Mouse (Mus musculus) regulatory T cell (primary cell): ENCODE measurements at regions not wholly inside any gene's neighbourhood (a gene's known extent, or its start where the extent isn't known, plus 50 kb on each side); places are given as distances from the start of the nearest gene placed in this dataset.

Source experiments
- in situ Hi-C: fragments of 300-600 bp; cut with MboI, MseI; formaldehyde crosslinking; loops from one replicate; pipeline ENCODE4 v1.15.1; 2025; ENCODE audit warnings: high pct_unique_total_duplicates

DNA sequence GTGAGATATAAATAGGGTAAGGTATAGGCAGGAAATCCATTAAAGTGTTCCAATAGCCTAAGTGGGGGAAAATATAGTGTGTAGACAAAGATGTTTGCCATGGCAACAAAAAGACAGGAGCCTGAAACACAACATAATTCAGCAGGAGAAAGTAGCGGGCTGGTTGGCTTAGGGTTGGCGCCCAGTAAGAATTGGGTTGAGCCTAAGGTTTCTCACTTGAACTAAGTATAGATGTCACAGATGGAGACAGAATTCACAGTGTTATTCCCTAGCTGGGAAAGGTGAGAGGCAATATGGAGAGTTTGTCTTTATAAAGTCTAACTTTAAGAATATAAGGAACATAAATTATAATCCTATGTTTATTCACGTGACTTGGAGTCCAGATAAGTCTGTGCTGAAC is 64.8 kb upstream of the Ogfrl1 start:
- in situ Hi-C loops = no loop called here

DNA sequence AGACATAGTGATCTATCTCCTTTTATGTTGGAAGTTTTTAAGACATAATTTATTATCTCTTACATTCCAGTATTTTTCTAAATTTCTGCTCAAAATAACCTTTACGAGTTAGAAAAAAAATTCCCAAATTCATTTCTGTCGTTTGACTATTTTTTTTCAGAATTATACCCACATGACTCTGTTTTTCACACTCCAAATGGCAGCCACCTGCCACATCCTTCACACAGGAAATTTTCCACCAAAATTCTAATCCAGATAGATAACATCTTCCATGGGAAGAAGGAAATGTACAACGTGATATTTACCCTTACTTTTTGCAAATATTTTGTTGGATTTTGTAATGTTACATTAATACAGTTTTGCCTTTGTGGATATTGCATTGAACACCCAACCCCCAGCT is 66.5 kb upstream of the Ogfrl1 start:
- in situ Hi-C loops = no loop called here

DNA sequence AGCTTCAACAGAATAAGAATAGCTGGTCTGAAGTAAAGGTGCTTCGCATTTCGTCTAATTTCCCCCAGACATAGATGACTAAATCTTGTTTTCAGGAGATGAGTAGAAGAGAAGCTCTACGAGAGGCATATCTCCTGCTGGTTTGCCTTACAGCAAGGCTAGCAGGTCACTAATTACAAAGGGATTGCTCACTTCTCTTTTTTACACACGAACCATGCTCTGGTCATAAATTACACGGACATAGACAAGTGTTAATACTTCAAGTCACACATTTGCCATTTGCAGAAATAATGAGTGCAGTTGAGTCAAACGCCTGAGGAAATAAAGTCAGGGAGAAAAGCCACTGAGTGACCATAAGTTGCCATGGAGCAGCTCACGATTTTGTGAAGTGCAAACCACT is 68.8 kb upstream of the Ogfrl1 start:
- in situ Hi-C loops = no loop called here

DNA sequence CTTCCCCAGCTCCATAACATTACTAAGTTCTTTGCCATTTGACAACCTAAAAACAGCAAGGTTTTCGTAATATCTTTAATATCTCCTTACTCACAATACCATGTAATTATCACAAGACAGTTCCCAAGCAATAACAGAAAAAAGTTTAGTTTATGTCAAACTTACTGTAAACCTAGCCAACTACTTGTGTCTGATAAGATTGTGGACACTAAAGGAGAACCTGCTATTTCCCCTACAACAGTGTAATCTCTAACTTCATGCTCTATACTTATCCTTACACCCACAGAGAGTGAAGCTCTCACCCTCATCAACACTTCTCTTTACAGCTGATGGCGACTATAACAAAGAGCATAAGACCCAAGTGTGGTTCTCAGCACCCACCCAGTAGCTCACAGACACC is 69.8 kb upstream of the Ogfrl1 start:
- in situ Hi-C loops = no loop called here

DNA sequence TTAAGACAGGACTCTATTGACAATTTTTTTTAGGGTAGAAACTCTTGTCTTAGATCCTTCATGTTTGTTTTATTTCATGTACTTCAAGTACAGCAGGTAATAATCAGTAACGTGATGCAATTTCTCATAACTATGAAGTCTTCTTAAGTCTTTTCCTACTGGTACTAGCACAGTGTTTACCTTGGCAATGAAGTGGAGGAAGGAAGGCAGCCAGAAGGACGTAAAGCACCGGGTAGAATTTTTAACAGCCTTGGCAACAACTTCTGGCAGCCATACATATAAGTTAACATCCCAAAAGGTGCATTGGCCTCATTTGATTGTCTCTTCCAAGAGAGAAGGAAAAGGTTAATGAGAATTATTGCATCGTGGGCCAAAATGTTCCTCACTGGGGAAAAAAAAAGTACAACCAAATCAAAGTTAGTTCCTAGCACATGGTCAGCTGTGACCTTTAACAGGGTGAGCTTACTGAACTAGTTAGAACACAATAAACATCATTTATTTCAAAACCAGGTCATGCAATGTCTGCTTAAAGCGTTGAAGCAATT is 83.3 kb upstream of the Ogfrl1 start:
- in situ Hi-C loops = no loop called here

DNA sequence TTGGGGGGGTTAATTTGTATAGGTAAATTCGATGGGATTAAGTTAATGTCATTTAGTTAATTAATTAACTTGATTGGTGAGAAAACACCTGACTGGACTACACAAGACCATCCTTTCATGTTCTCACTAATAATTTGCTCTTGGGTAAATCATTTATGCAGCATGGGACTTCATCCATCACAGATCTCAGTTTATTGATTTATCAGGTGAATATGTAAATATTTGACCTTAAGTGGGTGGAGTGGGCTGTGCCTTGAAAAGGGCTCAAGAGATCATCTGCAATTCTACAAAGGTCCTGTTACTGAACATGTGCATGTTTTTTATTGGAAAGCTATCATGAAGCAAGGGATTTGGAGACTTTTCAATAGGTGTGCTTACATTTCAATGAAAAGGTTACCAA is 87.0 kb upstream of the Ogfrl1 start:
- in situ Hi-C loops = no loop called here

DNA sequence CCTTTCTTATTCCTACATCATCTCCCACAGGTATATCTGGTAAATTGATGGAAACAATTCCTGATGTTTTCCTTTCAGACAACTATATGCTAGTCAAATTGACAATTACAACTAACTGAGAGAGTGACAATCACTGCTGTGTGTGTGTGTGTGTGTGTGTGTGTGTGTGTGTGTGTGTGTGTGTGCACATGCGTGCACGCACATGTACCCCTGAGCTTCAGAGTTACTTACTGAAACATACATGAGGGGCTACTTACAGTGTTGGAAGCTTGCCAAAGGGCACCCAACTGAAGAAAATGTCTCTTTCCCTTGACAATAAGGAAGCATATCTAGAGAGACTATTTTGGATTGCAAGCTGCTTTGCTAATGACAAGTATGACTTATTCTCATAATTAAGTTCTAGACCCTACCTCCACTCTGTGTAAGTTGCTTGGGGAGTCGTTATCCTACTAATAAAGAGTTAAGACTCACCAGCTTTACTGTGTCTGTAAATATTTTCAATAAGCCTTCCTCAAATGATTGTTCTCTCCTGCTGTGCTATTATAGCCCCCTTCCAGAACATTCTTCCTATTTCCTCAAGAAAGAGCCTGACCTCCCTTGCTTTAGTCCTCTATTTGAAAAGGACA is 87.7 kb upstream of the Ogfrl1 start:
- in situ Hi-C loops = no loop called here

DNA sequence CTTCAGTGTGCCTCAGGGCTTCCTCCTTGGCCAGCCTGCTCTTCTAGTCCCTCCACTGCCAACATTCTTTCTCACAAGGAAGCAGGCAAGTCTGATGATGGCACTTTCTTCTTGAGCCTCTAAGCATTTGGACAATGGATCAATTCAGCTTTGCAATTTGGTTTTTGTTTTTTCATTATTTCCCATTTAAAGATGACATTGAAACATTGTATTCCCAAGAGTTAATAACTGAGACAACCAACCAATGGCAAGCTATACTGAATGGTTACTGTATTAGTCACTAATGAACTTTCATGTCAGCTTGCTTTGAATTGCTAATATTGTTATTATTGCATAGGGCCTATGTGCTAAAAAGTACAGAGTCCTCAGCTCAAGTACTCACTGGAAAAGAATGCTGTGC is 89.5 kb upstream of the Ogfrl1 start:
- in situ Hi-C loops = no loop called here

DNA sequence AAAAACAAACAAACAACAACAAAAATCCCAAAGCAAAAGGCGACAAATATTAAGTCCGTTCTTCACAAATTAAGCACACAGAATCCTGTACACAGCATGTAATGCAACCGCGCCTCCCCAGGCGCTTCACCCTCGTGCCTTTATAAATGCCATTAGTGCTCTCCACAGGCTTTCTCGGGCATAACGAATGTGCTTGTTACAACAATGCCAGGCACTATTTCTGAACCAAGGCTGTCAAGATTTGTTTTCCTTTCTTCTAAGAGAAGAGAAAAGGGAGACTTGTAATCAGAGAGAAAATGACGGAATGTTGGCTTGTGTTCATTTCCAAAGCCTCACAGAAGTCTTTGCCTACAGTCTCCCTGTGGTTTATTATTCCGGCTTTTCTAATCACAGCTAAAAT is 93.1 kb upstream of the Ogfrl1 start:
- in situ Hi-C loops = loop anchor here (10.0 kb wide), 1 partner anchor 166 kb away; no protein-coding TSS in a partner anchor

DNA sequence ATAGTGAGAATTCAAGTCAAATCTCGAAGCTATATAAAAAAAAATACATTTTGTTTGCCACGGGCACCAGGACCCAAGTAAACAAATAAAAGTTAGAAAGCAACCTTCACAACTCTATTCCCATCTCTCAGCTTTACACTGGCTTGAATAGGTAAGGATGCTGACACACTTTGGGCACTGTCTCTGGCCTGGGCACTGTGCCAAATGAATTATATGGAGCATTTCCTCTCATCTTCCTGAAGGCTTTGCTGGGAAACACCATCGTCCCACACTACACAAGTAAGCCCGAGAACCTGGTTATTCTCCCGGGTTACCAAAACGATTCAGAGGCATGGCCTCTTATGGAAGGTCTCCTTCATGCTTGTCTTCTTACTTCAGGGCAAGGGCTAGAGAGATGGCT is 93.5 kb upstream of the Ogfrl1 start:
- in situ Hi-C loops = loop anchor here (10.0 kb wide), 1 partner anchor 166 kb away; no protein-coding TSS in a partner anchor

DNA sequence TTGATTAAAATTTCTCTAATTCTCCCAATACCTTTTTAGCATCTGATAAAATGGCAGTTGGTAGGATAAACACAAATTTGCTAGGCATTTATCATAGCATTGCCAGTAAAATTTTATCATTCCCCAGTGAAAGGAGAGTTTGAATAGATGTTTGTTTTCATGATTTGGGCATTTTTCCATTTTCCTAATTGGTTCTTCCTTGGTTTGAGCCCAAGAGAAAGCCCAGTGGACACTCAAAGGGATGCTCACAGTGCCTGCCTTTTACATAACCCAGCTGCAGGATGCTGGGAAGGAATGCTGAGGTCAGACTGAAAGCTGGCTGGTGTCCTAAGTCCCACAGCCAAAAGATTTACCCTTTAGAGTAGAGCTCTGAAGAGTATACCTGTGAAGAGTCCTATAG is 95.4 kb upstream of the Ogfrl1 start:
- in situ Hi-C loops = loop anchor here (10.0 kb wide), 1 partner anchor 168 kb away; no protein-coding TSS in a partner anchor

DNA sequence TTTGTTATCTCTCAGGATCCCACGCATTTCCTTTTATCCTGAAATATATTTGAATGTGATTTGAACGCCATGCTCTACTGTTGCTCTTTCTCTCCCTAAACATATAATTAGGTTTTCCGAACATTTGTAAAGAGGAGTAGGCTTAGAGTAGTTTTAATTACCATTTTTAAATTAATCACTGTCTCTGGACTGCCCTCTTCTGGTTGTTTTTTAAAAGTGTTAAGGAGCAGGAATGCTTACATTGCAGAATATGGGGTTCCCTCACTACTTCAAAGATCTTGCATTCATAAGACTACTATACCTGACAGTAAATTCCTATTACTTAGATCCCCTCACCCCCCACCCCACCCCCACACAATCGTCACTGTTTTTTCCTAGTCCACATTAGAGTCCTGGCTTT is 97.8 kb upstream of the Ogfrl1 start:
- in situ Hi-C loops = loop anchor here (10.0 kb wide), 1 partner anchor 171 kb away; no protein-coding TSS in a partner anchor

DNA sequence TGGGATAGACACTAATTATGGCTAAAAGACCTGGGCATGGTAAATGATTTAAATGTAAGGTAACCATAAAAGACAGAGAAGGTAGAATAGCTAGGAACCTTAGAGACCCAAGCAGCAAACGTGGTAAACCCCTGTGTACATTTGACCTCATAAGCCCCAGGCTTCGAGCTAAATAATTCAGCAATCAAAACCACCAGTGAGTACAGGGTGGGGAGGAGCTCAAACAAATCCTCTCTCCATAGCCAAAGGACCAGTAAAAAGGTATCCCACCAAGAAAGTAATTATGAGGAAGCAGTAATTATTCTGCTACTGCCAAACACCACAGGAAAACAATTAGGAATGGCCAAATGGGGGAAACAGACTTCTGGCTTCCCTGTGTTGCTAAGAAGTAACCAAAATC is 122.5 kb upstream of the Ogfrl1 start:
- in situ Hi-C loops = no loop called here

DNA sequence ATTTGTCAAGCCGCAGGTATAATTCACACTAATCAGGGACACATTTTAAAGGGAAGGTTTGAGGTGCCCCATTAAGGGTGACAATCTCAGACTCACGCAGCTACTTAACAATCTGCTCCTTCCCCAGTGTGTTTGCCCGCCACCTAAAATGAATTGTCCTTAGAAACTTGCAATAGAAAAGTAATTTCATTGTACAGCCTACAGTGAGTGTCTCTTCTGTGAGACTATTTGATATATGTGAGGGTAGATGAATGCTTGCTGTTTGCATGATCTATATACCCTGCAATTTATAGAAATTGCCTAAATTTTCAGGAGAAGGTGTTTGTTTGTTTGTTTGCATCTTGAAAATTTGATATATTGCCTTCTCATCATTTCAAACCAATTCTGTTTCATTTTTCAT is 135.1 kb upstream of the Ogfrl1 start:
- in situ Hi-C loops = no loop called here

DNA sequence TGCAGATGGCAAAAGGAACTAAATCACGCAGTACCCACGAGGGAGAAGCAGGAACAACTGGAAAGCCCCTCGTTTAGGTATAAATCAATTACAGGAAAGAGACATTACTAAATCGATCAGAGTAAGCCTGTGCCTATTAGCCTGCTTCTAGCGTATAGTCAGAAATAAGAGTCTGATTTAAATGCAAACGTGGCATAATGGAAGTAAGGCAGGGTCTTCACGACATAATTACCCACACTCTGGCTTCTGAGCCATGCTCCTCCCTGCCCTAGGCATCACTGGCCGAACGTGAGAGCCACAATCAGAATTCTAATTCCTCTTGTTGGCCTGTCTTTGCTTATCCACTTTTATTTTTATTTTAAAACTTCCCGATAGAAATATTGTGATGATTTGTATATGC is 139.0 kb upstream of the Ogfrl1 start:
- in situ Hi-C loops = no loop called here

DNA sequence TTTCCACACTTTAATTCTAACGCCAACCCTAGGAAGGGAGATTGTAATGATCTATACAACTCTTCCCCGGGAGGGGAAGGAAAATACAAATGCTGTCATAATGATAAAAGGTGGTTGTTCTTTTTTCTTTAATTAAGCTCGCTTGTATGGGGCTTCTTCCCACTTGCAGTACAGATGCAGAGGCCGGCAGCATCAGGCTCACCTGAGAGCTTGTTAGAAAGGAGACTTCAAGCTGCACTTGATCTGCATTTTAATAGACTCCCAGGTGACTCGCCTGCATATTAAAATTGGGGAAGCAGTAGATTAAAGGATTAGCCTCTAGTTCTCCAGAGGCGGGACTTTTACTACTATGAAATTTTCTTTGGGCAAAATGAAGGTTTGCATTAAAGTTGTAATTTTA is 140.8 kb upstream of the Ogfrl1 start:
- in situ Hi-C loops = no loop called here

DNA sequence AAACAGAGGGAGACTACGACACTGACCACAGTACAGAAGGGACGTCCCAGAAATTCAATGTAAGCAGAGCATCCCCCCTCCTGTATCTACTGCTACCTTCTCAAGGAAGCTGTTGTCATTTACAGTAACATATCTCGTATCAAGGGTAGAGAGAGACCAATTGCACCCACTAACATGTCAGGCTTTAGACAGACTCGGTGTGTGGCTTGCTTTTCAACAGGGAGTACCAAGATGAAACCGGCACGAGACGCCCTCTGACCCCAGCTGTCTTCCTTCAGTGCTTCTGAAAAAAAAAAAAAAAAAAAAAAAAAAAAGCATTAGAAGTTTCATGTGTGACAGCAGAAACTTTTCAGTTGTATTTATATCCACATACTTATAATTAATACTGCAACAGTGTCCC is 143.0 kb upstream of the Ogfrl1 start:
- in situ Hi-C loops = no loop called here

DNA sequence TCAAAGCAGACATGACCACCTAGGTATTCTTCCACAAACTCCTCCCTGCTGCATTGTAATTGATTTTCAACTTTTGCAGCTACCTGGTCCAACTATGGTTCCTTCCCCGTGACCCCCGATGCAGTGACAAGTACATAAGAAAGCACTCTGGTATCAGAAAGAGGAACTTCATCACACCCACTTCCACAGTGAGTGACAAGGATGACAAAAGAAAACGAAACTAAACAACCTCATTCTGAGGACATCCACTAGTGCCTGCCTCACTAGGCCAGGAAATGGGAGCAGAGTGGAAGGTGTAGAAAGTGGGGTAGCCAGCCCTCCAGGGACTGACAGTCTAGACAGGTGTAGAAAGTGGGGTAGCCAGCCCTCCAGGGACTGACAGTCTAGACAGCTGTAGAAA is 158.2 kb upstream of the Ogfrl1 start:
- in situ Hi-C loops = no loop called here

DNA sequence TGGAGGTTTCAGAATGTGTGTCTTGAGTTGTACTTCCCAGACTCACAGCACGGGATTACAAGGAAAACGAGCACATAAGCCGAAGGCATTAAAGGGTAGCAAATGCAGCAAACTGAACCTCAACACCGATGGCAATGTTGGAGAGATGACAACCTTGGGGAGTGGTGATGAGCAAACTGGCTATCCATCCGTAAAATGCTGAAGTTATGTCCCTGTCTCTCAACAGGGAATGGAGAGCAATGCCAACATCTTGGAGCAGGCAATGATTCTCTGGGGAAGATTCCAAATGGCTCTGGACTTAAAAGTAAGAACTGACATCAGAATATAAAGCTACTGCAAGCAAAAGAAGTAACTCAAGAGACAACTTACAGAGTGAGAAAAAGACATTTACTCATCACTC is 170.5 kb upstream of the Ogfrl1 start:
- in situ Hi-C loops = no loop called here

DNA sequence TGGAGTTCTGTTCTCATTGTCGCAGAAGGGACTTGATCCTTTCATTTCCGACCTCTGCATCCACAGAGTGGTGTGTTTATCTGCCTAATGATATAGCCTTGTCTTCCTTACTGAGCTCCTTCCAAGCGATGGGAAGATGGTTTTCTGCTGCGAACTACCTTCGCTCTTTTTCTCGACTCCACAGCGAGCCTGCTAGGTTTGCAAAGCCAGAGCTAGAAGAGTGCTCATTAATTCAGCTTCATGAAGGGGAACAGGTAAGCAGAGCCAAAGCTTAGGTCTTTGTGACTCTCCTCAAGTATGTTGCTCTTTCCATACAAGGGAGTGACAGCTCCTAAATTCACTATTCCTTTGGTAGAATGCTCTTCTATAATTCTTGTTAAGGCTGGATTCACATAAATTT is 176.9 kb upstream of the Ogfrl1 start:
- in situ Hi-C loops = no loop called here

DNA sequence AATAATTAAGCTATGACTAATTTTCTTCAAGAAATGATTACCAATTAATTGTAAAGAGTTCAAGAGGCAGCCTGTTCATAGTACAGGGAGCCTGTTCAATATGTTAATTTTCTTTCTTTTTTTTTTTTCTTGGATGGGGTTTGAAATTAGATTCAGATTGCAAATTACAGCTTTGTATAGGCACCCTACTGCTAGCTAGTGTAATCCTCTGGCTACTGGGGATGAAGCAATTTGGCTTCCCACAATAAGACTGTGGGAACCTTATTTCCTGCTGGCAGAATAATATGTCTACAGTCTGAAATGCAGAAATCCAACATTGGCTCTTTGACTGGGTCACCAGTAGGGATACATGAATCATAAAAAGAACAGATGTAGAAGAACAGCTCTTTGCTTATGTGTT is 177.4 kb upstream of the Ogfrl1 start:
- in situ Hi-C loops = no loop called here

DNA sequence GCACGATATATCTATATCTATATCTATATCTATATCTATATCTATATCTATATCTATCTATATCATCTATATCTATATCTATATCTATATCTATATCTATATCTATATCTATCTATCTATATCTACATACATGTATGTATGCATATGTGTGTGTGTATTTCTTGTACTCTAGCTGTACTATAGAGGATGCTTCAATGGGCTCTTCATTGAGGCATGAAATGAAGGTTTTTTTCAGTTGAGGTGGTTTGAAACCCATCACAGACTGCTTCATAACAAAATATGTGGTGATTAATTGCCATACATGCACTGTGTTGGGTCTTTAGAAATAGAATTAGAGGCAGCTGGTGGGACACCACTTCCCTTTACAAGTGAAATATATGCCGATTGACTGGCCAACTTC is 177.9 kb upstream of the Ogfrl1 start:
- in situ Hi-C loops = no loop called here

DNA sequence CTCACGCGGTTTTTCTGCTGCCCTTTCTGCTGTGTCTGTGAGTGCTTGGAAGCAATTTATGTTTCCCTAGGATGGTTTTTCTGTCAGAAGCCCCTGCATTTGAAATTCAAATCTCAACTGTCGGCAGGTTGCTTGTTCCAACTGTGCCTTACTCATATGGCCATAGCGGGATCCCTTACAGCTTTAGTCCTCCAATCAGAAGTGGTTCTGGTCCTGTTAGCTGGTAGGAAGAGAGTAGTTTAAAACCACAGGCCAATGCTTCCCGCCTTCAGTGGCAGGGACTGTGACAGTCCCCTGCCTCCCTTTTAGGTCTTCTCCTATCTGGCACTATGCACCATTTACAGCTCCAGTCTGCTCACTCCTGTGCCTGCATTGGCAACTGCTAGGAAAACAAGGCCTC is 178.6 kb upstream of the Ogfrl1 start:
- in situ Hi-C loops = no loop called here

DNA sequence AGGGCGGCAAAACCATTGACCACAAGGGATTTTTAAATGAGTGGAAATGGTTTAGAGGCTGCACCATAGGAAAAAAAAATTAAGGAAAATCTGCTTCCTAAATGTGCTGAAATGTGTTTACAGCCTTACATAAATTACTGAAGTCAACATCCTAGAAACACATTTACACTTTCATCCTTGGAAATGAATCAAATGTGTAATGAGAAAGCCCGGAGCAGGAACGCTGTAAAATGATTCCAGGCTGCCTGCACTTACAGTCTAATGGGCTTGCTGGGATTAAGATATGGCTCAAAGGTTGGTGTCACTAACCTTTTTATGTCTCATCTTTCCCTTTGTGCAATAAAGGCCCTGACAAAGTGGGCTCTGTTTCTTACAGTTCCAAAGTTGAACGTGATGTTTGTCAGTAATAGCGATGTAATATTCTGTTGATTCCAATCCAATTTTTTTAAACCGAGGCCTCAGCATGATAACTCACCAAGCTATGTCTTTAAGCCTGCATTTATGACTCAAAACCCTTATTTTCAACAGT is 172.1 kb upstream of the B3gat2 start:
- in situ Hi-C loops = no loop called here
